Mouse (Mus musculus): ENCODE data around the gene Zfyve16. TPM values are rescaled to one million over a fixed set of nuclear protein-coding genes. Genes with fewer than 3 reads are reported as not detected.

The Zfyve16 gene
- polyA plus RNA-seq (2015; fragmentation: Nextera tagmentation; extraction: Ambion mirVana): 5.3 and 5.9 TPM in 2 replicates

GRCm38 (mm10) chr13:92530721-92531211, at the start of gene Zfyve16:
Gene Zfyve16, minus strand, starts transcription at chr13:92530868.

DNA sequence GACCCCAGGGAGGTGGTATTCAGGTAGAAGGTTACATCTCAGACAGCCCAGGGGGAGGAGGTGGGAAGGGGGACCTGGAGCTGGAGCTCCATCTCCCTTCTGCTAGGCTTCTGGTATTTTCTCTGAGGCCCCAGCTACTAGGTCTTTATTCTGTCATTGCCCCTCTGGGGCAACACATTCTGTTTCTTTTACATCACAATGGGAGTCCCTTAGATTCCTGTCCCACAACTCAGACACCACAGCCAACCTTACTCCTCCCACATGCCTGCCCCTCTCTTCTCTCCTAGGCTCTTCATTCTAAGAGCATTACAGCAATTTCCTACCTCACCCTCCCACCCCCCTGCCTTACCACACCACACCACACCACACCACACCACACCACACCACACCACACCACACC, 45.4 kb upstream of the Zfyve16 start, which contains the start of gene Spz1:
Gene Spz1 (minus strand): TSS at position 101 of the 400 bp plus-strand sequence.

DNA sequence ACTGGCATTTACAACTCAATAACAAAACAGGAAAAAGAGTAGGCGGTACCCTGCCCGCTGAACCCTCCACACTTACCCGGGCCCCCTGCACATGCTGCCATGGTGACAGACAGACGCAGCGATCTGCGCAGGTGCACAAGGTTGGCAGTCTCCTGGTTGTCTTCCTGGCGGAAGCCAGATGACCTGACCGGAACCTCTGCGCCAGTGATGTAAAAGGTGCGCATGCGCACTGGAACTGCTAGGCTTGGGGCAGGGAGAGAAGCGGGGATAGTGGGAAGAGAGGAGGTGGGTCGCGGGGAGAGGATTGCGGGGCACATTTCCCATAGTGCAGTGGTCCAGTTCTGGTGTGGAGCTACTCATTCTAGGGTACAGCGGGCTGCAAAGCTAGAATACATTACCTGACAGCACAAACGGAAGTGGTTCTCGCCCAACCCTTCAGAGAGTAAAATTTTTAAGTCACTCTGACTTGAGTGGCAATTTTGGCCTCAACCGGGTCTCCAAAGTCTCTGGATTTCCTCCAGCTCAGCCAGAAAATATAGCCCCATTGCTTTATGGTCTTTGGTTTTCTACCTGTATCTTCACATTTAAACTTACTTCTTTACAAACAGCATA, 46.7 kb downstream of the Zfyve16 start, which contains the start of gene Fam151b:
Gene Fam151b (minus strand): TSS at position 164 of the 612 bp plus-strand sequence.

Other genes starting within 250 kb of the Zfyve16 start
- 0.39 and 0.44 TPM in 2 replicates for gene Gm20379, start 224.9 kb downstream of the Zfyve16 start, polyA plus RNA-seq (2015; fragmentation: Nextera tagmentation; extraction: Ambion mirVana)
- 3.3 and 4.1 TPM in 2 replicates for gene Dhfr, start 176.1 kb downstream of the Zfyve16 start, polyA plus RNA-seq (2015; fragmentation: Nextera tagmentation; extraction: Ambion mirVana)
- gene Msh3, start 175.9 kb downstream of the Zfyve16 start, polyA plus RNA-seq (2015; fragmentation: Nextera tagmentation; extraction: Ambion mirVana): 9.2 and 9.5 TPM in 2 replicates
- 0.04 TPM in 1 of 2 replicates, not detected in the other for gene Ankrd34b, start 105.0 kb downstream of the Zfyve16 start, polyA plus RNA-seq (2015; fragmentation: Nextera tagmentation; extraction: Ambion mirVana)
- gene Fam151b, start 46.9 kb downstream of the Zfyve16 start, polyA plus RNA-seq (2015; fragmentation: Nextera tagmentation; extraction: Ambion mirVana): 0.21 and 0.33 TPM in 2 replicates
- not detected in 2 replicates for gene Spz1, start 45.3 kb upstream of the Zfyve16 start, polyA plus RNA-seq (2015; fragmentation: Nextera tagmentation; extraction: Ambion mirVana)
- 10.0 and 11.7 TPM in 2 replicates for gene Serinc5, start 80.2 kb upstream of the Zfyve16 start, polyA plus RNA-seq (2015; fragmentation: Nextera tagmentation; extraction: Ambion mirVana)

Data from skeletal muscle tissue, postnatal 0 days (tissue).